ENCODE assay signal across 35 mouse cellular contexts in genomic region chr1:178691679-178692078, GRCm38 (mm10).
"Had no signal": no experiment of that assay in that cellular context is flagged by ENCODE, and none has a peak within 500 bp of the region (broad histone marks: within the 10 kb centered on the region; RNA-seq: fewer than 3 reads in every experiment).

No protein-coding gene starts in this region.

- H3K27ac ChIP-seq: heart, embryonic 10.5 days; heart, embryonic 13.5 days; heart, embryonic 15.5 days; hindbrain, embryonic 10.5 days; hindbrain, embryonic 12.5 days; hindbrain, embryonic 13.5 days; hindbrain, embryonic 14.5 days; hindbrain, embryonic 15.5 days; hindbrain, postnatal 0 days; intestine, embryonic 15.5 days; kidney, embryonic 15.5 days; kidney, postnatal 0 days; layer of hippocampus, adult 2 months; left cerebral cortex, adult 2 months had no signal

- H3K4me3 ChIP-seq: heart, embryonic 10.5 days; heart, embryonic 13.5 days; heart, embryonic 15.5 days; hindbrain, embryonic 10.5 days; hindbrain, embryonic 12.5 days; hindbrain, embryonic 13.5 days; hindbrain, embryonic 15.5 days; intestine, embryonic 15.5 days; kidney, embryonic 15.5 days; layer of hippocampus, adult 2 months; left cerebral cortex, adult 2 months had no signal

- H3K4me2 ChIP-seq: heart, embryonic 11.5 days; heart, embryonic 13.5 days; heart, embryonic 15.5 days; hindbrain, embryonic 12.5 days; hindbrain, embryonic 13.5 days; hindbrain, embryonic 14.5 days; hindbrain, embryonic 15.5 days; intestine, embryonic 15.5 days; kidney, embryonic 15.5 days had no signal

- H3K9me3 ChIP-seq: heart, embryonic 10.5 days; heart, embryonic 13.5 days; heart, embryonic 15.5 days; hindbrain, embryonic 10.5 days; hindbrain, embryonic 12.5 days; hindbrain, embryonic 13.5 days; hindbrain, embryonic 15.5 days; intestine, embryonic 15.5 days; kidney, embryonic 15.5 days had no signal

- H3K9ac ChIP-seq: heart, embryonic 13.5 days; heart, embryonic 15.5 days; hindbrain, embryonic 12.5 days; hindbrain, embryonic 13.5 days; hindbrain, embryonic 14.5 days; hindbrain, embryonic 15.5 days; intestine, embryonic 15.5 days; kidney, embryonic 15.5 days had no signal

- DNase-seq: heart, postnatal 10 days; heart, postnatal 14 days; heart, postnatal 36 days; heart, postnatal 4 days; kidney, adult 11 months; kidney, adult 18-20 months; kidney, adult 2 months; kidney, adult 8-10 months; kidney, adult 9 months; kidney, postnatal 10 days; kidney, postnatal 14 days; kidney, postnatal 25 days; kidney, postnatal 36 days; kidney, postnatal 4 days; layer of hippocampus, adult 9-11 months; layer of hippocampus, postnatal 36 days had no signal

- H3K36me3 ChIP-seq: heart, embryonic 10.5 days; heart, embryonic 13.5 days; heart, embryonic 15.5 days; hindbrain, embryonic 10.5 days; hindbrain, embryonic 12.5 days; hindbrain, embryonic 13.5 days; hindbrain, embryonic 15.5 days; intestine, embryonic 15.5 days; kidney, embryonic 15.5 days had no signal

- ATAC-seq: hindbrain, embryonic 16.5 days; hindbrain, postnatal 0 days; inflammation-experienced regulatory T-cells, adult 6 months; intestine, embryonic 15.5 days; intestine, embryonic 16.5 days; intestine, postnatal 0 days had no signal

- H3K27me3 ChIP-seq: heart, embryonic 13.5 days; heart, embryonic 15.5 days; hindbrain, embryonic 12.5 days; hindbrain, embryonic 13.5 days; hindbrain, embryonic 15.5 days; intestine, embryonic 15.5 days; kidney, embryonic 15.5 days had no signal

- H3K4me1 ChIP-seq: hindbrain, embryonic 13.5 days; hindbrain, embryonic 15.5 days; intestine, embryonic 15.5 days had no signal
